Mouse (Mus musculus) macrophage (primary cell): ENCODE data around the gene Srxn1. TPM values are rescaled to one million over a fixed set of nuclear protein-coding genes. Genes with fewer than 3 reads are reported as not detected.

Experiments
- H3K27ac ChIP-seq: fragments of 350-480 bp; formaldehyde crosslinking; 2 replicates; pipeline ENCODE4 v1.9.0; 2021
- H3K36me3 ChIP-seq: fragments of 350-480 bp; formaldehyde crosslinking; 2 replicates; pipeline ENCODE4 v1.9.0; 2021; ENCODE audit errors: inconsistent target
- H3K4me3 ChIP-seq: fragments of 350-480 bp; formaldehyde crosslinking; 2 replicates; pipeline ENCODE4 v1.9.0; 2021; ENCODE audit errors: inconsistent target
- H3K79me2 ChIP-seq: fragments of 350-480 bp; formaldehyde crosslinking; 2 replicates; pipeline ENCODE4 v1.9.0; 2021; ENCODE audit errors: inconsistent target
- WGBS: methylation state at CpG from one replicate; pipeline ENCODE4 v1.1.7; 2026; ENCODE audit warnings: inconsistent platforms; ENCODE audit not compliant: missing documents; 5-methylcytosine and 5-hydroxymethylcytosine counted together
- polyA plus RNA-seq: library from polyadenylated mRNA; stranded (reverse); fragments of 250-400 nt; gene quantifications from 3 replicates; pipeline ENCODE4 v1.2.4, GENCODE M21; 2018; ENCODE audit warnings: inconsistent platforms

Gene Srxn1
- polyA plus RNA-seq, 1 experiment from 2014 or later: 85.7 TPM

DNA sequence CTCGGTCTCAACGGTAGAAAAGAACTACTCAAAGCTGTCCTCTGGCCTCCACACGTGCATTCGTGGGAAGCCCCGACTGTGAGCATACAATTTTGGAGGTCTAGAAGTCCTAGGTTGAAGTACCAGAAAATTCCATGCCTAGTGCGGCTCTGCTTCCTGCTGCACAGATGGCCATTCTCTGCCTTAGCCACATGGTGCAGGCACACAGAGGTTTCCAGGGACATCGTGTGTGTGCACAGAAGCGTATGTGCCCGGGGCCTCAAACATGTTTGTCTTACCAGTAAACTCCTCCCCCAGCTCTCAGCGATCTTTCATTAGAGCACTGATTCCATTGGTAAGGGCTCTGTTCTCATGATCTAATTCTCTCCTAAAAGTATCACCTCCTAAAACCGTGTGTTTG lies 7.4 kb upstream of the Srxn1 start:
- H3K36me3 ChIP-seq: no peaks in the 10 kb centered on the region
- H3K79me2 ChIP-seq: no peaks in the 10 kb centered on the region
- 91% methylated on average over 11 of the region's 11 CpGs for WGBS
- no peak overlapping the region for H3K4me3 ChIP-seq
- no peak overlapping the region for H3K27ac ChIP-seq

DNA sequence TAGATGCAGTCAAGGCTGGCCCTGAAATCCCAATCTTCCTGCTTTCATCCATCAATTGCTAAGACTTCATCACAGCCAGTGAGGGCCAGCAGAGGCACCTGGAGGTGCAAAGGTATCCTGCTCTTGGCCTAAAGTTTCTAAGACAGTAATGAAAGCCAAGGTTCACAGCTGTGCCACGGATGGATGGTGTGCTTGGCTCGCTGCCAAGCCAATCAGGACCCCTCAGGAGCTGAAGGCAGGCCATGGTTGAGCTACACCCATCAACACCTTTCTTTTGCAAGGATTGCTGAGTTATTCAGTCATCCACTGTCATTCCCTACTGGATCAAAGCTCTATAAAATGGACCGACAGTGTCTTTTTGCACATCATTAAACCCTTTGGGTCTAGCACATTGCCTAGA lies 5.8 kb upstream of the Srxn1 start:
- no peak overlapping the region for H3K4me3 ChIP-seq
- no peaks in the 10 kb centered on the region for H3K36me3 ChIP-seq
- H3K27ac ChIP-seq: no peak overlapping the region
- H3K79me2 ChIP-seq: no peaks in the 10 kb centered on the region
- 82% methylated on average over 3 of the region's 3 CpGs for WGBS

DNA sequence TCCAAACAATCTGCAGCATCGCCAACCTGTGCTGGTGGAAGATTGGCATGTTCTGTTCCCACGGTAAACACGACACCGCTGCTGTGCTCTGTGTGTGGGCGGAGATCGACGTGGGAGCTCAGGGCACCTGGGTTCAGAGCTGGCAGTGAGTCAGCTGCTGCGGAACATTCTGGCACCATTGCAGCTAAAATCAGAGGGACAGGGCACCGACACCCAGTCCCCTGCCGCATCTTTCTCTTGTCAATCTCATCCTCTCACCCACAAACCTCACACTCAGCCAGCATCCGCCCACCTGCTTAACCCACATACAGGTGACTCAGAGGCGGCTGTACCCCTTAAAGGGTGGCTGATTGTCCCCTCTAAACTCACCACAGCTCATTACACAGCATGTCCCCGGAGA lies 3.6 kb upstream of the Srxn1 start:
- no peak overlapping the region for H3K4me3 ChIP-seq
- peaks cover 10% of the 10 kb centered on the region for H3K79me2 ChIP-seq
- no peak overlapping the region for H3K27ac ChIP-seq
- WGBS: 73% methylated on average over 13 of the region's 13 CpGs
- H3K36me3 ChIP-seq: no peaks in the 10 kb centered on the region

DNA sequence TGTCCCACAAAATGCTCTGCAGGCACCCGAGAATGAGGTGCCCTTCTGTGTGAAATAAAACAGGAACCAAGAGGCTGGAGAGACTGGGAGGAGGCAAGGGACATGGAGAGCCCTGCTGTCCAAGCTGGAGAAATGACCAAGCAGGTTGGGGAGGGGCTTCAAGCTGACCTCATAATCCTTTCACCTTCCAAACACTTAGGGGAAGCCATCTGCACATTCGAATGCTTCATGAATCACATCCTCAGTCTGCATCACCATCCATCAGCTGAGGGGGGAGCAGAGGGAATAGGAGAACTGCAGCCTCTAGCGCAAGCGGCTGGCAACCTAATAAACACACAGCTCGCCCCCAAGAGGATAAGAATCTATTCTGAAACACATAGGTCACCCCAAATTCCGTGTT lies 2.9 kb upstream of the Srxn1 start:
- no peaks in the 10 kb centered on the region for H3K36me3 ChIP-seq
- WGBS: 69% methylated on average over 6 of the region's 6 CpGs
- no peak overlapping the region for H3K27ac ChIP-seq
- H3K4me3 ChIP-seq: no peak overlapping the region
- H3K79me2 ChIP-seq: peaks cover 16% of the 10 kb centered on the region

DNA sequence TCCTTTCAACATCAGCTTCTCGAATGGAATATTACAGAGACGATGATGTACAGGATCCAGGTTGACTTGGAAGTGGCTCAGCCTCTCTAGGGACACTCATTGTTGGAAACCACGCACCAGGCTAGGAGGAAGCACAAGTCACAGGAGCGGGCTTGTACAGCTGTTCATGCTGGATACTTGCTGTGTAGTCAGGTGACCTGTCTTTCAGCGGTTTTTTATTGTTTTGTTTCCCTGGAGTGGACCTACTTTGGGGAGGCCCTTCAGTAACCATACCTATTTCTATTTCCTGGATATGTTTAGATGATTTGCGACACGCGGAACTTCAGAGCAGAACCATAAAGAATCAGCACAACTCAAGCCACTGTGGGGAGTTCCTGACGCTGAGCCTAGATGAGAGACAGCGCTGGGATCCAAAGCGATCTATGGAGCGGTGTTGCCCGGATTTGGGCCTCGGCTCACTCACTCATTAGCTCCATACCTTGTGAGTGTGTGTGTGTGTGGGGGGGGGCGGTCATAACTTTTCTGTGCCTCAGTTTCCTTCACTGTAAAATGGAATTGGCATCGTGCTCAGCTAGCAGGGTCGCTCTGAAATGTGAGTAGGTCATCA lies 502 bp upstream of the Srxn1 start:
- 6% methylated on average over 17 of the region's 17 CpGs for WGBS
- Histone ChIP-seq H3K36me3 (peaks cover 14% of the 10 kb centered on the region; the same call in 1 of the 2 replicates), H3K79me2 (peaks cover 34% of the 10 kb centered on the region), H3K4me3 (no peak overlapping the region), H3K27ac (peak overlapping the region; percentile 80)

DNA sequence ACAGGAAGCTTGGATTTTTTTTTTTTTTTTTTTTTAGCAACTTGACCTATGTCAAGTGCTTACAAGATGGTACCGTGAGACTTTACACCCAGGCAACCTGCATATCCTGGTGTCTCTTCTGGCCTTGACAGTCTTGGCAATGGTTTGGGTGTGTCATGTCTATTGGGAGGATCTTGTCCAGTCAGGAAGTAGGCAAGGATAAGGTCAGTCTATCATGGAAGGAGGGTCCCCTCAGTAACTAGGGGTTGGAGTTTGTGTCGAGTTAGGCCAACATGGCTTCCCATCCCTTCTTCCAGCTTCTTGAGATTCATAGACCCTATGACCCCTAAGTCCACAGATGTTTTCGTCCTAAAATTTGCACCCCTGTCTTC lies 894 bp downstream of the Srxn1 start:
- peaks cover 34% of the 10 kb centered on the region for H3K79me2 ChIP-seq

DNA sequence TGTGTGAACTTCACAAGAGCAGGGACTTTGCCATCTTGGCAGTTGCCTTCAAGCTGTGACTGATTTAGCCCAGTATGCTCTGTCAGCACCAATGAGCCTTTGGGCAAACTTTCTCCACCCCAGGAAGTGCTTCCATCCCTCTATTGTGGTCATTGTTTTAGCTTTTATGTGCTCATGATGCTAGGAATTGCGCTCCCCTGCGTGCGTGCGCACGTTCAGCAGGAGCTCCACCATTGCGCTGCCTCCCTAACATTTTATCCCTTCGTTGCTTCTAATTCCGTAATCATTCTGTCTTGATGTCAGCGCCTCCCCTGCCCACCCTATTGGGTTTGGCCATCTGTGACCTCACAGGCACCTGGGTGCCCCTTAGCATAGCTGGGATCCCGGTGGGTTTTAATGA lies 1.3 kb downstream of the Srxn1 start:
- peak overlapping the region; percentile 62; the same call in 1 of the 2 replicates for H3K27ac ChIP-seq
- peak overlapping the region; percentile 64 for H3K4me3 ChIP-seq
- peaks cover 15% of the 10 kb centered on the region; the same call in 1 of the 2 replicates for H3K36me3 ChIP-seq
- H3K79me2 ChIP-seq: peaks cover 34% of the 10 kb centered on the region
- WGBS: 95% methylated on average over 10 of the region's 10 CpGs

More for the DNA sequence above, 894 bp downstream of the Srxn1 start:
- peak overlapping the region; percentile 64 for H3K4me3 ChIP-seq
- 92% methylated on average over 3 of the region's 3 CpGs for WGBS
- peaks cover 15% of the 10 kb centered on the region; the same call in 1 of the 2 replicates for H3K36me3 ChIP-seq
- H3K27ac ChIP-seq: peak overlapping the region; percentile 62

DNA sequence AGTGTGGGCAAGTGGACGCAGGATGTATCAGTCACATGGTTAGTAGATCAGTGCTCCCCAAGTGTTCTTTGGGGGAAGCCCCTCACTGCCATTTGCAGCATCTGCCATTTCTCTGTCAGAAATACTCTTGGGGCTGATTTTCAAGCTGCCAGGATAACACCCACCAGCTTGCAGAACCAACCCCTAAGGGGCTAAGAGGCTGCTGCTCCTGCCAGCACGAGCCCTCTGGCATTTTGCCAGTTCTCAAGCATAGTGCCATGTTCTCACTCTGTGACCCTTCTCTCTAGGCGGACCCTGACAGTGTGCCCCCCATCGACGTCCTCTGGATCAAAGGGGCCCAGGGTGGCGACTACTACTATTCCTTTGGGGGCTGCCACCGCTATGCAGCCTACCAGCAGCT lies 3.4 kb downstream of the Srxn1 start:
- Histone ChIP-seq H3K27ac (no peak overlapping the region), H3K36me3 (peaks cover 15% of the 10 kb centered on the region; the same call in 1 of the 2 replicates), H3K4me3 (no peak overlapping the region), H3K79me2 (peaks cover 34% of the 10 kb centered on the region)
- WGBS: 86% methylated on average over 7 of the region's 7 CpGs

DNA sequence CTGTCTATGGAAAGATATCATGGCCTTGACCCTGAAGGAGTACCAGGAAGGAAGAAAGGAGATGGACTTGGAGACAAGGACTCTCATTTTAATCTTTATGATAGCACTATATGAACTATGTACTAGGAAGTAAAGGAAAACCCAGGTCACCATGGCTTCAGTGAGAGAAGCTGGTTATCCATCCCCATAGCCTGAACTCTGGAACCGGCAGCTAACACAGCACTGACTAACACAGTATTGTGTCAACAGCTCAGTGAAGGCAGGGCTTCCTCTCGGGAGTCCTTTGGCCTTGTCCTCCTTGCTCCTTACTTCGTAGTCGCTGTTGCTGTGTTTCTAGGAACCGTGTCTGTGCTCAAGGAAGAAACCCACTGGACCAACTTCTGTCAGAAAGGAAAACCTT lies 4.1 kb downstream of the Srxn1 start:
- WGBS: 95% methylated on average over 5 of the region's 5 CpGs
- H3K27ac ChIP-seq: no peak overlapping the region
- peaks cover 34% of the 10 kb centered on the region for H3K79me2 ChIP-seq
- peaks cover 15% of the 10 kb centered on the region; the same call in 1 of the 2 replicates for H3K36me3 ChIP-seq
- H3K4me3 ChIP-seq: no peak overlapping the region

DNA sequence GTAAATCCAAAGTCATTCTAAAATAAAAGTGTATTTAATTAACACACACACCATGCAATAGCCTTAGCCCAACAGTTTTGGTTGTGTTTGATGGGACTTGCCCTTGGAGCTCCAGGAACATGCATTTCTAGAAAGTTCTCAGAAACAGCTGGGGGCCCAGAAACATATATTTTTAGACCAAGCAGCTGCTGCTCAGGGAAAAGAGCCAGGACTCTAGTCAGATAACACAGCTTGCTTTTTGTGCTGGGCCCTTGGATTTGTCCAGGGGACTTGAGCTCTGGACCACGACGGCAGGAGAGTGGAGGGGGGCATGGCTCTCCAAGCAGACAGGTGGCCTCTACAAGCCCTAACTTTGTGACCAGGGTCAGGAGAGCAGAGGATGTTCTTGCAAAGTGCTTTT lies 6.0 kb downstream of the Srxn1 start:
- no peak overlapping the region for H3K4me3 ChIP-seq
- 85% methylated on average over 2 of the region's 2 CpGs for WGBS

DNA sequence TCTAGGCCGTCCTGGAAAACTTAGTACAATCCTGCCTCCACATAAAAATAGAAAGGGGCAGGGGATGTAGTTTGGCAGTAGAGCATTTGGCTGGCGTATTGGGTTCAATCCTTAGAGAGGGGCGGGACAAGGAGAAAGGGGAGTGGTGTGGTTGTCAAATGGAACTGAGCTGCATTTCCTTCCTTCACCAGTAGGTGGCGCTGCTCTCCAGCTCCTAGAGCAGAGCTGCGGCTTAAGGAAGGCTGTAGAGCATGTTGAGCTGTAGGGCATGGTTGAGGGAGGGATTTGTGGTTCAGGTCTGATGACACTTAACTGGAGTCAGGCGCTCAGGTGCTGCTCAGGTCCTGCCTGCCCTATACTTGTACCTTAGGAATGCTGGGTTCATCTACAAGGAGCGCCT lies 6.6 kb downstream of the Srxn1 start:
- Histone ChIP-seq H3K27ac (no peak overlapping the region), H3K36me3 (peaks cover 15% of the 10 kb centered on the region; the same call in 1 of the 2 replicates), H3K4me3 (no peak overlapping the region), H3K79me2 (peaks cover 22% of the 10 kb centered on the region)
- 17% methylated on average over 7 of the region's 7 CpGs for WGBS

More for the DNA sequence above, 6.0 kb downstream of the Srxn1 start:
- H3K36me3 ChIP-seq: peaks cover 15% of the 10 kb centered on the region; the same call in 1 of the 2 replicates
- no peak overlapping the region for H3K27ac ChIP-seq
- peaks cover 28% of the 10 kb centered on the region for H3K79me2 ChIP-seq

DNA sequence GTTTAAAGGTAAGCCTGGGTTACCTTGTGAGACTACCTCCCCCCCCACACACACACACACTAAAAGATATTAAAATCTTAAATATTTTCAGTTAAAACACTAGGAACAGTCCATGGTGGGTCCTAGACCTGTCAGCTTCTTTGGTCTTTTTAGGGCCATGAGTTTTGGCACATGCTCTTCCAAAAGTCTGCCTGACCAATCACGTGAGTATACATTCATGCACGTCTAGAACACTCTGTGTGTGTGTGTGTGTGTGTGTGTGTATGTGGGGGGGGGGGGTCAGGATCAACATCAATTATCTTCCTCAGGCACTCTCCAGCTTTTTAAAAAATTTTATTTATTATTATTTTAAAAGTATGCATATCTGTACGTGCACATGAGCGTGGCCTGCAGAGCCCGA lies 7.2 kb downstream of the Srxn1 start:
- Histone ChIP-seq H3K79me2 (peaks cover 16% of the 10 kb centered on the region), H3K27ac (no peak overlapping the region), H3K36me3 (peaks cover 15% of the 10 kb centered on the region; the same call in 1 of the 2 replicates), H3K4me3 (no peak overlapping the region)
- WGBS: 84% methylated on average over 5 of the region's 5 CpGs

DNA sequence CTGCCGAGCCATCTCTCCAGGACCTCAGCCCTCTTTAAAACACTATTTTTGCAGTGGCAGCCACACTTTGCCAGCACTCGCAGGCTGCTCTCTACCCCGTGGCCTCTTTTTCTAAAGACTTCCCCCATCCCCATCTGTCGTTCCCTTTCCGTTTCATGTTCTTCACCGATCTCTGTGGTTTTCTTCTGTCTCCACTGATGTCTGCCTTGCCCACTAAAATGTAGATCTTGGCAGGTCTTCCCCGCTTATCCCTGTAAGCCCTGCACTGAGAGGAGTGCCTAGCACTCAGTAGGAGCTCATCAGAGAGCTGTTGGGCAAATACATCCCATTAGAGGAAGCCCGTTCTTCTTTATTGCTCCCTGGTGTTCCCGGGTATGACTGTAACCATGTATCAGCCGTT lies 7.7 kb downstream of the Srxn1 start:
- no peak overlapping the region for H3K27ac ChIP-seq
- peaks cover 15% of the 10 kb centered on the region; the same call in 1 of the 2 replicates for H3K36me3 ChIP-seq
- H3K4me3 ChIP-seq: no peak overlapping the region
- 36% methylated on average over 10 of the region's 10 CpGs for WGBS
- peaks cover 11% of the 10 kb centered on the region; the same call in 1 of the 2 replicates for H3K79me2 ChIP-seq

DNA sequence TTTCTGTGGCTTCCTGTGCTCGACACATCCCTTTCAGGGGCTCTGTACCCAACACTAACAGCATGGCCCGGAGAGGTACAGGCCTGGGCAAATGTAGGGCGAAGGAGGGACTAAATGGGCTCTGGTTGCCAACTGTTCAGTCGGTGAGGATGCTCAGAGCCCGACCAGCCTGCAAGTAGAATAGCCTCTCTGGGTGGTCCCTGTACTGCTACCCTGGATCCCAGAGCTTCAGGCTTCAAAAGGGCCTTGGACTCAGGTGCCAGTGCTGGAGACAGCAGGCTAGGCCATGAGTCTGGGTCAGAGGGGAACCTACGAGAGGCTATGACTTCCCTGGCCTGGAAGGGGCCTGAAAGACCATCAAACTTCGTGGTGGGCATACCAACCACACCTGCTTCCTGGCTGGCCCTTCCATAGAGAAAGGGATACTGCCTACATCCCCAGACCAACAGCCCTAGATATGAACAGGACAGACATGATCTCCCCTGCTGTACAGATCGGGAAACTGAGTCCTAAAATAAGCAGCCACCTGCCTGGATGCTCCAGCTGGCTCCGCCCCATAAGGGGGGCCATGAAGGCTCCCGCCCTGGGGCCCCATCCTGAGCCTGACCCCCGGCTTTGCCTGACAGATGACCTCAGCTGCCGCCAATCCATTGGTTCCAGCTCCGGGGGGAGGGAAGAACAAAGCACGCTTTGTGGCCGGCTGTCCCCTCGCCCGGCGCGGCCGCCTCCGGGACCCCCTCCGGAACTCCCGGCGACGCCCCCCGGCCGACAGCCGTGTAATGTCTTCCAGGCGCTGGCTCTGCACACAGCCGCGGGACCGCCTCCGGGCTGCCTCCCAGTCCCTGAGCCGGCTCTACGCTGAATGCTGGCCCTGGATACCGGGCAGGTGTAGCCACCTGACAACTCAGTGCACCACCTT lies 9.0 kb downstream of the Srxn1 start:
- no peaks in the 10 kb centered on the region for H3K79me2 ChIP-seq
- H3K4me3 ChIP-seq: no peak overlapping the region
- peaks cover 6% of the 10 kb centered on the region; the same call in 1 of the 2 replicates for H3K36me3 ChIP-seq
- 40% methylated on average over 35 of the region's 36 CpGs for WGBS
- H3K27ac ChIP-seq: no peak overlapping the region

DNA sequence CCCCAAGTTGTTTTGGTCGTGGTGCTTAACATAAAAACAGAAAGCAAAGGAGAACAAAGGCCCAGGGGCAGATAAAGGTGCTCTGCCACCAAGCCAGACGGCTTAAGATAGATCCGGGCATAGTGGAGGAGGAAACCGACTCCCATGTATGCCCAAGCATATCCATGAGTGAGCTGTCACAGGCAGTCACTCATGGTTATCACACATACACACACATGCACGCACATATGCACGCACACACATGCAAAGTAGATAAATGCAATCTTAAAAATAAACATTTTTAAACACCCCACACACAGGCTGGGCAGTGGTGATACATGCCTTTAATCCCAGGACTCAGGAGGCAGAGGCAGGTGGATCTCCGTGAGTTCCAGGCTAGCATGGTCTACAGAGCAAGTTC lies 12.4 kb downstream of the Srxn1 start:
- WGBS: 91% methylated on average over 7 of the region's 7 CpGs
- H3K36me3 ChIP-seq: no peaks in the 10 kb centered on the region
- no peak overlapping the region for H3K4me3 ChIP-seq
- no peaks in the 10 kb centered on the region for H3K79me2 ChIP-seq
- H3K27ac ChIP-seq: no peak overlapping the region
